Mouse (Mus musculus) spleen, postnatal 36 days (tissue): ENCODE data around the gene Reg3g.
"Not testable (repeated sequence)": the region's sequence is repeated elsewhere in the genome, so short reads cannot be mapped to it uniquely, and the experiment has no call there.

Source experiments
- DNase-seq, 2 experiments: peaks; one replicate each; pipeline ENCODE4 v3.0.0; 2022; ENCODE audit warnings: low spot score in 2 of 2, mixed read lengths in 1 of 2

Reg3g gene

GRCm38 (mm10) chr6:78468772-78469171, at the start of gene Reg3g:
TSS of gene Reg3g (minus strand) at chr6:78468872.
- DNase-seq: no peak

- DNase-seq: no peak
These were observed 47.2 kb upstream of the Reg3g start for GRCm38 (mm10) chr6:78515777-78516446.

DNA sequence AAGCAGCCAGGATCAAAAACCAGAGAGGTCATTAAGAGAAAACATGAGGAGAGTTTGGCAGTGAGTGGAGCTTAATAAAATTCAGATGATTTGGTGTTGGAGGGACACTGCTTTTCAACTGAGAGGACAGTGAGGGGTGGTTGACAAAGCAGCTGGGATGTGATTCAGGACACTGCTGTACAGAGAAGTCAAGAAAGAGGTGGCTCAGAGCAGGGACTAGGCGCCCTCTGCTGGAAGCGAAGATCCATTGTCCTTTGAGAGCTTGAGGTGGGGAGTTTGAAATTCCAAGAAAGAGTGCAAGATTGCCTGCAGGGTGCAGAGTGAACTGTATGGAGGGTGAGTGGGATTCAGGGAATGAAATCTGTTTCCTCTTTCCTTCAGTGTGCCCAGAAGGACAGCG, 44.2 kb upstream of the Reg3g start:
- DNase-seq: no peak

DNA sequence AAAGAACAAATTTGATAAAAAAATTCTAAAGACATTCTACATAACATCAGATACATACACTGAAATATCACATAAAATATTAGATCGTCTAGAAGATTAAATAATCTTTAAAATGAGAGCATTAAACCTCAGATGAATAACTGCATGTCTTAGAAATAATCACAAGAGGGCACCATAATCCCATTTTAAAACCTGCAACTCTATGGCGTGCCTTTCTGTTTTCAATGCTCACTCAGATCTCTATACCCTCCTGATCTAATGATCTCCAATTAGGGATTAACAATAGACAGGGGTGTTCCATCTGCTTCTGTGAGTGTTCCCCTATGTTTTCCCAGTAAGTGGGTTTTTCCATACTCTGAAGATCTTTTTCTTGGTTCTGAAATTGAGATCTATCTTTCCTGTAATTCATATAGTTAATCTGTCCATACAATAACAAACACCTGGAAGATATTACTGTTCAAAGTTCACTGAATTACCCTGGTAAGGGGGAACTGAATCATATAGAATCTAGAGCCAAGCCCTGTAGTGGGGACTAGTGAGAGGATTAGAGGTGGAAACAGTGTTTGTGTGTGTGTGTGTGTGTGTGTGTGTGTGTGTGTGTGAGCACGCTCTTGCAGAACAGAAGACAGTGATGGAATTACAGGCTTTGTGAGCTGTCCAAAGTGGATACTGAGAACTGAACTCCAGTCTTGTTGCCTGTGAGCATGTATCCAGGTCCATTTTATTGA, 41.7 kb upstream of the Reg3g start:
- DNase-seq: no peak

GRCm38 (mm10) chr6:78505745-78506144, 37.1 kb upstream of the Reg3g start:
- DNase-seq: no peak

DNA sequence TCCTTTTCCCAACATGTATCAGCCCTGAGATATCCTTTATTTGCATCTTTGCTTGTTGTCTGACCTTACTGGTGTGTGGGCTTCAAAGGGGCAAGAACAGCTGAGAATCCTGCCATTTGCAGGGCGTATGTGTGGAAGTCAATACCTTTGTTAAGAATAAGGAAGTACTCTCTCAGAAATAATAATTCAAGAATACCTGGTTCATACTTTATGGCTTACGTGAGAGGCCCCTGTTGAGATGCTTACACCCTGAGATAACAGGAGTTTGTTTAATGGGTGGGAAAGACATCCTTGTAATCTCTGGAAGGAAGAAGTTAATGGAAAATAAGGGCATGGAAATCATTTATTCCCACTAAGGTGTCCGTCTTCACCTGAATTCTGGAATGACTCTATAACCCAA, 26.0 kb upstream of the Reg3g start:
- no peak for DNase-seq

GRCm38 (mm10) chr6:78469287-78469686, 615 bp upstream of the Reg3g start:
- DNase-seq: no peak

- no peak for DNase-seq
These were observed 5.4 kb downstream of the Reg3g start for GRCm38 (mm10) chr6:78463266-78463665.

- DNase-seq: no peak
These were observed 6.3 kb downstream of the Reg3g start for GRCm38 (mm10) chr6:78462360-78462759.

GRCm38 (mm10) chr6:78460191-78460825, 8.4 kb downstream of the Reg3g start:
- DNase-seq: no peak

GRCm38 (mm10) chr6:78452804-78453203, 15.9 kb downstream of the Reg3g start:
- DNase-seq: no peak

DNA sequence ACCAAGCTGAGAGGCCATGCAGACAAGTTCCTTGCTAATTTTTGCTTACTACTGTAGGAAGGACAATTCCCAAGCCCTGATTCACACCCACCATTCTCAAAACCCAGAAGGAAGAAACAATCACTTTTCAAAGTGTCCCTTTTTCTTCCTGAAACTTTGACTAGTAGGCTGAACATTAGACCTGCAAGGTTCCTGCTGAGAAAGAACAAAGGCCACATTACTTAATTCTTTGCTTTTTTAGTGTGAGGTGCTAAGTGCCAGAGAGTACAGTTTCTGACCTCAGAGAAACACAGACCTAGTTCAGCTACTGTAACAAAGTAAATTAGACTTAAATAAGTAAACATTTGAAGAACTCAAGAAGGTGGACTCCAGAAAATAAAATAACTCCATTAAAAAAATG, 20.3 kb downstream of the Reg3g start:
- no peak for DNase-seq

DNA sequence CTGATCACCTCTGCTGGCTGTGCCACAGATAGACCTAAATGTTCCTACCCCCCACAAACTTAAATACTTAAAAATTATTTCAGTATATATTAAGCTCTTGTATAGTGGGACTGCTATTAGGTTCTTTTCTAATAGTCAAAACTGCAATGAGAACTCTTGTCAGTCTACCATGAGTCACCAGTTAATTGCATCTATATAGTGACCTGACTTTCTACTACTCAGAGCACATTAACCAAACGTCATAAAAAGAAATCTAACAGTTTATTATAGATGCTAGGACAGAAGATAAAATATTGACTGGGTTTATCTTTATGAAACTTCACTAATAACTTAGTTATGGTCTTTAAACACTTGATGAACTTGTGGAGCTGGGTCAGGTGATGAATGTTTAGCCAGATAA, 21.5 kb downstream of the Reg3g start:
- DNase-seq: no peak

DNA sequence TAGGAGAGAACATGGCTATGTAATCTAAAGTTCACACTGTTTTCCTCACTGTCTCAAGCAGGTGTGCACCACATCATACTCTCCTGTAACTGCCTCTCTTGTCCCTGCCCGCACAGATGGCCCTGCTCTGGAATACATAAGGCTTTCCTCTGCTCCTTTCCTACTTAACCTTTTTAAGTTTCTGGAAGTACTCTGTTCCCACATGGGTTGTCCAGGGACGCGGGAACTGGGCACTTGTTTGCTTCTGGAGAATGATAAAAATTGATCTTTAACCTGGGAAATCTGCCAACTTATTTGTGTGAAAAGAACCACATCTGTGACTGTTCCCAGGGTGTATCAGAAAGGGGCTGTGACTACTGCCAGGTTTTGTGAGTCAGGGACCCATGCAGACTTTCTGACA, 43.2 kb downstream of the Reg3g start:
- DNase-seq: no peak

DNA sequence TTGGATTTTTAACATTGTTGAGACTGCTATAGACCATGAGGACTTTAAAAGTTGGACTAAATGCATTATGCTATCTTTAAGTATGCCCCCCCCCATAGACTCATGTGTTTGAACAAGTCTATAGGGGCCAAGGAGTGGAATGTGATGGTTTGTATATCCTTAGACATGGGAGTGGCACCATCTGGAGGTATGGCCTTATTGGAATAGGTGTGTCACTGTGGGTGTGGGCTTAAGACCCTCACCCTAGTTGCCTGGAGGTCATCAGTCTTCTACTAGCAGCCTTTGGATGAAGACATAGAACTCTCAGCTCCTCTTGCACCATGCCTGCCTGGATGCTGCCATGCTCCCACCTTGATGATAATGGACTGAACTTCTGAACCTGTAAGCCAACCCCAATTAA, 46.3 kb downstream of the Reg3g start, which contains the start of gene Reg1:
TSS of gene Reg1 (plus strand) at position 301 of the 400 bp plus-strand sequence.
- not testable (repeated sequence) for DNase-seq
